Mouse (Mus musculus) urinary bladder, postnatal 14 days (tissue): ENCODE data around the gene Itprip.
A peak's percentile ranks its signal among the peaks of the same experiment; 100 is the strongest.

Experiments used
- DNase-seq: peaks from one replicate; pipeline ENCODE4 v3.0.0; 2021; ENCODE audit warnings: low spot score

Itprip gene

GRCm38 (mm10) chr19:47885191-47885743 lies 33.8 kb downstream of the Itprip start:
- DNase-seq: no peak

DNA sequence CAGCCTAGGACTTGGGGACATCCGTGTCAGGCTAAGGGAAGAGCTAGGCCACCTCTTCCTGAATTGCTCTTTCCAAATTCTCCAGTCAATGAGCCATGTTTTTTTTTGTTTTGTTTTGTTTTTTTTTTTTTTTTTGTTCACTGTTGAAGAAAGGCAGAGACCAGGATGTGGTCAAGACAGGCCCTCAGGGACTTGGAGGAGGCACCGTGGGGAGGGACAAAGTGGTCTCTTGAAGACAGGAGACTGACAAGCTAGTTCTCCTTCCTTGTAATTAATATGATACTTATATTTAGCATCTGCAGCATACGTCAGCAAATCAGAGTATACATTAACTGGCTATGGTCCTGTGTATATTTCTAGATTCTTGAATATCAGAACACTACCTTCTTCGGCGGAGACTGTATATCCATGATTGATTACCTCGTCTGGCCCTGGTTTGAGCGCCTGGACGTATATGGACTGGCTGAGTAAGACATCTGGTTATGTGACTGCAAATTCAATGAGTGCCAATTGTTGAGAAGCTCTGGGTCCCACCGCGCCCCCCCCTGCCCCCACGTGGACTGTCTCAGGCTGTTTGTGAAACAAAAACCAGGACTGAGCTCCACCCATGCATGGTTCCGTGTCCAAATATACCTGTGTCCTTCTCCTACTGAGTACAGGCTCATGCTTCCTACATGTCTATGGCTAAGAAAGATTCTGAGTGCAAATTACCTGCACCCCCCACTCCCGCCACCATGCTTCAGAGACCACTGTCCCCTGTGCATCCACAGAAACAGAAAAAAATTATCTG lies 34.6 kb downstream of the Itprip start:
- no peak for DNase-seq

DNA sequence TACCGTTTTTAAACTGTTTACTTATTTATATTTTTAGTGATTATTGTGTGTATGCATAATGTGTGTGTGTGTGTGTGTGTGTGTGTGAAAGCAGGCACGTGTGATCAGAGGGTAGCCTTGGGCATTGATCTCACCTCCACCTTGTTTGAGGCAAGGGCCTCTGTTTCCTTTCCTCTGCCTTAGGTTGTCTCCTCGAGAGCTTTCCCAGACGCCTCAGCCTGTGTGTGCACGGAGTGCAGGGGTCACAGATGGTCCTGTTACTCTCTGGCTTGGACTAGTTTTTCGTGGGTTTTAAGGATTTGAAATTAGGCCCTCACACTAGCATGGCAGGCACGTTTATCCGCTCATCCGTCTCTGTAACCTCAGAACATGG lies 36.2 kb downstream of the Itprip start:
- DNase-seq: no peak

GRCm38 (mm10) chr19:47882151-47882881 lies 36.8 kb downstream of the Itprip start:
- peak; percentile 82 for DNase-seq

GRCm38 (mm10) chr19:47881538-47881937 lies 37.6 kb downstream of the Itprip start:
- no peak for DNase-seq

DNA sequence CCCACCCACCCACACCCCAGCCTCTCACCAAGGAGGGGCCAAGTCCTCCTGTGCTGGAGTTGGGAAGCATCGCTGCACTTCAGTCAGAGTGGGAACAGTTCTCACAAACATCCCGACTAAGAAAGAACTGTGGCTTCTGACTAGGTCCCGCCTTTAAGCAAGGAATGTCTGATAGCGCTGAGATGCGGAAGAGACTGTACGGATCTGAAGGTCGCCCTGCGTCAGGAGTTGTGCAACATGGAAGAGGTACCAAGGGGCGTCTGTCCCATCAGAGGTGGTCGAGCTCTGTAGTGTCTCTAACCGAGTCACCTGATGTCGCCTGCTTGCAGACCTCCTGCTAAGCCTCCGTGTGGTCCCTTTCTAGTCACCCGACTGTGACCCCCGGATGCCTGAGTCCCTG lies 42.8 kb downstream of the Itprip start:
- DNase-seq: no peak

GRCm38 (mm10) chr19:47871515-47871914 lies 47.6 kb downstream of the Itprip start:
- no peak for DNase-seq

GRCm38 (mm10) chr19:47870102-47870666 lies 48.9 kb downstream of the Itprip start:
- DNase-seq: no peak

DNA sequence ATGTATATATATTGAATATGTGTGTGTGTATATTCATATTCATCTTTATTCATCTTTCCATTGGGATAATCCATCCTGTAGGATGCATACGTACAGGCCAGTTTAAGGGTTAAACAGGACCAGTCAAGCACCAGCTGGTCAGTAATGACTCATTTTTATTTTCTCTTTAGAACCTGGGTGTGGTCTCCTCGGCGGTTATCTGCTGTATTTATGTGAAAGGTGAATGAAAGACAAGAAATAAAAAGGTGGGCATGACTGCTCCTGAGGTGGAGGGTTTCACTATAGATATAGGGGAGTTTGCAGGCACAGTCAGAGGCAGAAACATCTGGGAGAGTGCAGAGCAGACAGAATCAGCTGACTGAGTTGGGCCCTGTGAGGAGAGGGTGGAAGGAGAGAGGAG lies 49.6 kb downstream of the Itprip start:
- no peak for DNase-seq

DNA sequence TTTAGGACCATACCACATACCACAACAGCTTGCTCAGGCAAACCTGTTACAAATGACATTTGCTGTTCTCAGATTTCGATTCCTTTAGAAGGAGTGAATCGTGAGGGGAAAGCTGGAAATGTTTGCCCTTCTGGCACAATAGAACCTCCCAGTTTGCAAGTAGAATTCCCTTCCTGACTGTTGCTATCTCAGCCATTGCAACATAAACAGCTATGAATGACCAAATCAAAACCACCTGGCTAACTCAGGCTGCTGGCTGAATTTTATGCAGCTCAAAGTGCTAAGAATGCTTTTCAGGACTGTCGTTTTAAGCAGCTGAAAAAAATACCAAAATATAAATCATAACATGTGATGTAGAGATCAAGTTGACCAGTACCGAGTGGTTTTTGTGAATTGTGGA lies 50.1 kb downstream of the Itprip start:
- no peak for DNase-seq

GRCm38 (mm10) chr19:47867628-47868175 lies 51.4 kb downstream of the Itprip start:
- no peak for DNase-seq

GRCm38 (mm10) chr19:47865353-47865947 lies 53.6 kb downstream of the Itprip start, which contains the start of gene Gsto2:
Gene Gsto2 (plus strand): TSS chr19:47865534.
- peak; percentile 94 for DNase-seq

GRCm38 (mm10) chr19:47864721-47865120 lies 54.4 kb downstream of the Itprip start:
- DNase-seq: no peak

DNA sequence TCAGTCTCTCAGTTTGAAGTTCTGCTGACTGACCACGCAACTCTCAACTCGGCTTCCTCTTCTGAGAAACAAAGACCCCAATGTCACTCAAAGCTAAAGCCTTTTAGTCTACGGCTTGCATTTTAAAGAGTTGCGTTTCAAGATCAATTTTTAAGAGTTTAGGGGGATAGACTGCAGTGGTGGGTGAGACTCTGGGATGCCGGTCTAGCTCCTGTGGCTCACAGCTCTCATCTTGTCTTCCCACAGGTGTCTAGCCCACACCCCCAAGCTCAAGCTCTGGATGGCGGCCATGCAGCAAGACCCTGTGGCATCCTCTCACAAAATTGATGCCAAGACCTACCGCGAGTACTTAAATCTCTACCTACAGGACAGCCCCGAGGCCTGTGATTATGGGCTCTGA lies 55.0 kb downstream of the Itprip start:
- no peak for DNase-seq

DNA sequence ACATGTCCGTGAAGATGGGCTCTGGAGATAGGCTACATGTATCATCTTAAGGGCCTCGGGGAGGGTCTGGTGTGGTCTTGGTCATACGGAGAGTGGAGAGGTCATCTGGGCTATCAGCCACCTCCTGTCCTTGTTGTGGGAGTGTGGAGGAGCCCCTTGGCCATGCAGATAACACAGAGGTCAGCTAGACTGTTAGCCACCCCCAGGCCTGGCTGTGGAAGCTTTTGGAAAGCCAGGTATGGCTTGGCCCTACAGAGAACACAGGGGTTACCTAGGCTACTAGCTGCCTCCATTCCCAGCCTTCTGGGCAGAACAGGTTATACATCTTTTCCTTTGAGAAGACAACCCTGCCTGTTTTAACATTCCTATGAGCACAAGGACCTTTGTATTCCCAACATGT lies 56.5 kb downstream of the Itprip start:
- DNase-seq: no peak

- DNase-seq: no peak
Observed at GRCm38 (mm10) chr19:47859180-47859579, 59.9 kb downstream of the Itprip start.

GRCm38 (mm10) chr19:47857957-47858942 lies 60.8 kb downstream of the Itprip start:
- peak; percentile 52 for DNase-seq

GRCm38 (mm10) chr19:47854796-47855783 lies 64.0 kb downstream of the Itprip start, which contains the start of gene Gsto1:
Gene Gsto1 (plus strand): TSS chr19:47854970.
- peak; percentile 94 for DNase-seq
